Comparison of ENCODE assay signal across 8 mouse cellular contexts in genomic region chr10:37137531-37138310, GRCm38 (mm10). TPM values are rescaled to one million over a fixed set of nuclear protein-coding genes. Genes with fewer than 3 reads are reported as not detected.
DNase-seq lines count a peak whose midpoint lies in the region; ATAC-seq and TF ChIP-seq lines count a peak whose summit lies in the region.

No protein-coding gene starts in this region.

- peak overlapping the region; percentile 84 for H3K4me2 ChIP-seq in heart, embryonic 15.5 days
- H3K4me2 ChIP-seq in liver, embryonic 13.5 days, result peak overlapping the region; percentile 84
- peak overlapping the region; percentile 88 for H3K4me2 ChIP-seq in neural tube, embryonic 13.5 days

- H3K36me3 ChIP-seq in heart, embryonic 15.5 days, result peaks cover 15% of the 10 kb centered on the region
- H3K36me3 ChIP-seq in liver, embryonic 13.5 days, result no peaks in the 10 kb centered on the region; the same call in 1 of the 2 replicates
- peaks cover 32% of the 10 kb centered on the region for H3K36me3 ChIP-seq in neural tube, embryonic 13.5 days
- H3K36me3 ChIP-seq in testis, adult 2 months (ENCODE audit: control insufficient read depth, insufficient read depth, low read length), result no peaks in the 10 kb centered on the region

- no peak for ATAC-seq in heart, embryonic 15.5 days (replicated peaks; ENCODE audit: insufficient number of reproducible peaks, insufficient read depth, low FRiP score, low read depth)
- no peak for ATAC-seq in liver, embryonic 13.5 days (ENCODE audit: low read depth)
- no peak for ATAC-seq in neural tube, embryonic 13.5 days (ENCODE audit: low read depth)

- WGBS in heart, embryonic 15.5 days, result under 1% methylated on average over 24 of the region's 24 CpGs
- under 1% methylated on average over 24 of the region's 24 CpGs for WGBS in liver, embryonic 13.5 days (ENCODE audit: insufficient replicate concordance)
- under 1% methylated on average over 24 of the region's 24 CpGs for WGBS in neural tube, embryonic 13.5 days

- H3K27me3 ChIP-seq in heart, embryonic 15.5 days, result no peaks in the 10 kb centered on the region
- H3K27me3 ChIP-seq in liver, embryonic 13.5 days, result peaks cover 76% of the 10 kb centered on the region
- H3K27me3 ChIP-seq in neural tube, embryonic 13.5 days, result no peaks in the 10 kb centered on the region
- H3K27me3 ChIP-seq in testis, adult 2 months (ENCODE audit: control insufficient read depth, insufficient read depth, low read length), result no peaks in the 10 kb centered on the region

- H3K27ac ChIP-seq in embryonic fibroblast, embryonic 13.5 days (ENCODE audit: insufficient read depth, low read length), result peak overlapping the region; percentile 94
- peak overlapping the region; percentile 93 for H3K27ac ChIP-seq in heart, embryonic 15.5 days
- H3K27ac ChIP-seq in liver, embryonic 13.5 days, result peak overlapping the region; percentile 85
- peak overlapping the region; percentile 100 for H3K27ac ChIP-seq in neural tube, embryonic 13.5 days (replicated peaks)
- peak overlapping the region; percentile 82 for H3K27ac ChIP-seq in testis, adult 2 months (ENCODE audit: control insufficient read depth, insufficient read depth, low read depth, low read length)

- DNase-seq in B cell, adult 2 months, result peak; percentile 60 to 64
- DNase-seq in brain, adult 2 months (ENCODE audit: low read depth, low spot score), result peak; percentile 81
- peak; percentile 44 to 57 for DNase-seq in kidney, postnatal 36 days
- DNase-seq in liver, embryonic 13.5 days, result peak; percentile 8

- H3K4me3 ChIP-seq in embryonic fibroblast, embryonic 13.5 days (ENCODE audit: insufficient read depth, low read length), result peak overlapping the region; percentile 97
- peak overlapping the region; percentile 68 for H3K4me3 ChIP-seq in heart, embryonic 15.5 days
- peak overlapping the region; percentile 67 for H3K4me3 ChIP-seq in liver, embryonic 13.5 days (replicated peaks)
- peak overlapping the region; percentile 100 for H3K4me3 ChIP-seq in neural tube, embryonic 13.5 days
- peak overlapping the region; percentile 79 for H3K4me3 ChIP-seq in testis, adult 2 months (ENCODE audit: control insufficient read depth, low read depth, low read length)

- no peak for TF ChIP-seq CTCF in embryonic fibroblast, embryonic 13.5 days (IDR thresholded peaks at IDR 0.05; ENCODE audit: borderline replicate concordance, insufficient read depth, low read length)
- no peak for TF ChIP-seq CTCF in testis, adult 2 months (IDR thresholded peaks at IDR 0.05; ENCODE audit: control insufficient read depth, insufficient read depth, insufficient replicate concordance, low read depth, low read length)

- H3K4me1 ChIP-seq in embryonic fibroblast, embryonic 13.5 days (ENCODE audit: control insufficient read depth, insufficient read depth, low read length), result no peaks in the 10 kb centered on the region
- peaks cover 4% of the 10 kb centered on the region for H3K4me1 ChIP-seq in heart, embryonic 15.5 days (replicated peaks)
- H3K4me1 ChIP-seq in liver, embryonic 13.5 days (replicated peaks), result peaks cover 45% of the 10 kb centered on the region
- H3K4me1 ChIP-seq in neural tube, embryonic 13.5 days (replicated peaks), result peaks cover 29% of the 10 kb centered on the region
- H3K4me1 ChIP-seq in testis, adult 2 months (ENCODE audit: control insufficient read depth, insufficient read depth, low read length), result peaks cover 25% of the 10 kb centered on the region

- H3K9me3 ChIP-seq in heart, embryonic 15.5 days (replicated peaks), result no peaks in the 10 kb centered on the region
- no peaks in the 10 kb centered on the region for H3K9me3 ChIP-seq in liver, embryonic 13.5 days (replicated peaks)
- H3K9me3 ChIP-seq in neural tube, embryonic 13.5 days, result no peaks in the 10 kb centered on the region

- peak overlapping the region; percentile 91 for H3K9ac ChIP-seq in heart, embryonic 15.5 days
- H3K9ac ChIP-seq in liver, embryonic 13.5 days, result peak overlapping the region; percentile 79
- H3K9ac ChIP-seq in neural tube, embryonic 13.5 days, result peak overlapping the region; percentile 100

- TF ChIP-seq POLR2A in embryonic fibroblast, embryonic 13.5 days (IDR thresholded peaks at IDR 0.05; ENCODE audit: low read depth, low read length), result peak; percentile 50
- TF ChIP-seq POLR2A in testis, adult 2 months (IDR thresholded peaks at IDR 0.05; ENCODE audit: control insufficient read depth, low read depth, low read length), result no peak

RNA-seq across cellular contexts. Expression of gene Marcks, which starts 1.0 kb away (rescaled TPM):
- polyA plus RNA-seq in embryonic fibroblast, embryonic 13.5 days (2011; ENCODE audit: insufficient read length, low read depth, missing spikeins), result 291 and 633 TPM in 2 replicates
- 51.7 and 54.6 TPM in 2 replicates for polyA plus RNA-seq in heart, embryonic 15.5 days (2015; fragmentation: Nextera tagmentation; extraction: Ambion mirVana)
- polyA plus RNA-seq in liver, embryonic 13.5 days (2015; fragmentation: Nextera tagmentation; extraction: Ambion mirVana), result 20.8 and 21.3 TPM in 2 replicates
- polyA plus RNA-seq in neural tube, embryonic 13.5 days (2015; fragmentation: Nextera tagmentation; extraction: Ambion mirVana), result 212 TPM in 2 replicates
- 4.1 and 4.6 TPM in 2 replicates for polyA plus RNA-seq in testis, adult 2 months (2012; rRNA removed)

Comparison
In these comparisons a context has a peak if more than half of its experiments do, and no peak if none do; other contexts are left out.
1. DNase-seq: peak in every context shown above with its lines; median percentile 81 in brain, adult 2 months; 62 in B cell, adult 2 months; 50 in kidney, postnatal 36 days; 8 in liver, embryonic 13.5 days.